Mouse (Mus musculus): ENCODE results near the gene Fhl1.

Gene Fhl1

DNA sequence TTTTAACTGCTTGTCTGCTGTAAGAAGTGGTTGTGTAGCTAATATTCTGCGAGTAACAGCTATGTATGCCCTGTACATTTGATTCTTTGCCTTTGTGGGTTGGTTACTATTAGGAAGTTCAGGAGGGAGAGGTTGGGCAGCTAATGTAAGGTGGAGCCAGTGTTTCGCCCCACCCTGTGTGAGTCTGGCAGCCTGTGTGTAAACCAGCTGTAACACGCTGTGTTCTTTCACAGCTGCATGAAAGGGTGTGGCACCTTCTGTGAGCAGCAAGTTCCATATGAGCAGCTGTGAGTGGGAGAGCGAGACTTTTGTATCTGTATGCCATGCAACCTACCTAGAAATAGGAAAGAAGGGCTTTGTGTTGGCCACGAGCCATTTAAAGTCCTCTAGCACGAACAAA, 20.6 kb downstream of the Fhl1 start:
- DNase-seq (ENCODE audit: low spot score): peak; percentile 13

DNA sequence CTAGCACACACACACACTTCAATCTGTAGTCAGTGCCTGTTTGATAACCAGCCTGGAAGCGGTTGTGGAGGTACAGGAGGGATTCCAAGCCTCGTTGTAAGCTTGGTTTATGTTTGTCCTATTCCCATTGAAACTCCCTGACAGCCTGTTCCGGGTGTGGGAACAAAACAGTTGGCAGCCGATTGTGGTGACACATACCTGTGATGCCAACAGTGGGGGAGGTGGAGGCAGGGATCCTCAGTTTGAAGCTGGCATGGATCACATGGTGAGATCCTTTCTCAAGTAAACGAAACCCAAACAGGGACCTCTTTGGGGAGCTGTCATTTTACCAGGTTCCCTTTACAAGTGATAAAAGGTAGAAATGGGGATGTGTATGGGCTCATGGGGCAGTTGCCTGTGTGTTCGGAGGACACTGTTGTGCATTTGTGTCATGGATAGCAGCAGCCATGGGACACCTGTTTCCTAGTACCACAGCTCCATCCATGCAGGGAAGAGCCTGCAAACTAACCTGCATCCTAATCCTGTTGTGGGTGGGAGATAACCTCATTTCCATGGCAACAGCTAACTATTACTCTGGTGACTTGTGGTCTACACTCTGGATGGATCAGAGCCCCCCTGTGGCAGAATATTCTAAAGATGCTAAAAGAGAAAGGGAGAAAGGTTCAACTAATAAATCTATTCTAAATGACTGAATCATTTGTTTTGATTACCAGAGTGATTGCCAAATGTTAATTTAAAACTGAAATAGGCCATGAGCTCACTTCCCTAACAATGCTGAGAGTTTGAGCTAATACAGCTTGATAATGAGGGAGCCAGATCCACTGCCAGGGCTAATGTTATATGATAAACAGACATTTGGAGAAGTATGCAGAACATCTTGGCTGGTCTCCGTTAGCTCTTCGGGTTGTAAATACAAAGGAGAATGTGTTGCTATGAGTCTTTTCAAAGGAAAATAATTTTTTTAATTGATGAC, 22.0 kb downstream of the Fhl1 start:
- no peak for DNase-seq (ENCODE audit: low spot score)

DNA sequence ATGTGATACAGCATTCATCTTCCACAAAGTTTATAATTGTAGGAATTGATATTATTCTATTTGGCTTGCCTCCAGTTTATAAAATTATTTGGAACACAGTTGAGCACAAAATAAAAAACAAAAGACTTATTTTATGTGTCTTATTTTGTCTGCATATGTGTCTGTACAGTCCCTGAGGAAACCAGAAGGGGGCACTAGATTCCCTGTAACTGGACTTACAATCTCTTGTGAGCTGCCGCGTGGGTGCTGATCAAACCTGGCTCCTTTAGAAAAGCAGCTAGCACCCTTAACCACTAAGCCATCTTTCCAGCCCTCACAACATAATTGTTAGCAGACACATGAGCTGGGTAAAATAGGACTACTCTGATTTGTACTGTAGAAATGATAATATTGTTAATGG, 24.1 kb downstream of the Fhl1 start:
- DNase-seq (ENCODE audit: low spot score): peak; percentile 52

DNA sequence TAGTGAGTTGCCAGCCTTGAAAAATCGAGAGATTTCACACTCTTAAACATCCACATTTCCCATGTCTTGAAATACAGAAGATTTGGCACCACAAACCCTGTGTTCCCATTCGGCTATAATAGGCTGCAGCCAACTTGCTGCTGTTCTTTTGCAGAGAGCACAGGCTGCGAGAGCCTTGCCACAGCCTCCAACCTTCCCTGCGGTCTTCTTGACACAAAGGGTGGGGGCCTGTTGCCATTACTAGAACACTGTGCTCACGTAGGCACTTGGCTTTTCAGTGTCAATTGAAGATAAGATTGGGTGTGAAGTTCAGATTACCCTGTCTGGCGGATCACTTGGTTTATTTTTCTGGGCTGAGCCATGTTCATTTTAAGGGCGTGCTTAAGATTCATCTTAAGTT, 24.8 kb downstream of the Fhl1 start:
- DNase-seq (ENCODE audit: low spot score): peak; percentile 25

DNA sequence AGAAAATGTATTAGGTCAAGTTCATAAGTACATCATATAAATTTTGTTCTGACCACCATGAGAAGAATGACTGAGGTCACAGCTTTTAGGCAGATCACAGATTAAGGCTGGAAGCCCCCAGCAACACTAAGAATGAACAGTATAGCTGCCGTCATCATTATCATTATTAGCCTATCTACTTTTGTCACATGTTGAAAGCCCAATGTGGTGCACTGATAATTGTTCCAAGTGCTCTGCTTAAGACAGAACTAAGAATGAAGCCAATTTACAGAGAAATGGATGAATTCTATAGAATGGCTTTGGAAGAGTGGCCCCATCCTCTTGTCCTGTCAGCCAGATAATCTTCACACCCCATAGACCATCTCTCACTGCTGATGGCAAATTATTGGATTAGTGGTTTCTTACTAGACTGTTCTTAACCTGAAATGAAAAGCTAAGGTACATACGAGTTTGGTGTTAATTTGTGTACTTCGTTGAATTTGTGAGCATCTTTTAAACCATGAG, 28.7 kb downstream of the Fhl1 start:
- no peak for DNase-seq (ENCODE audit: low spot score)

DNA sequence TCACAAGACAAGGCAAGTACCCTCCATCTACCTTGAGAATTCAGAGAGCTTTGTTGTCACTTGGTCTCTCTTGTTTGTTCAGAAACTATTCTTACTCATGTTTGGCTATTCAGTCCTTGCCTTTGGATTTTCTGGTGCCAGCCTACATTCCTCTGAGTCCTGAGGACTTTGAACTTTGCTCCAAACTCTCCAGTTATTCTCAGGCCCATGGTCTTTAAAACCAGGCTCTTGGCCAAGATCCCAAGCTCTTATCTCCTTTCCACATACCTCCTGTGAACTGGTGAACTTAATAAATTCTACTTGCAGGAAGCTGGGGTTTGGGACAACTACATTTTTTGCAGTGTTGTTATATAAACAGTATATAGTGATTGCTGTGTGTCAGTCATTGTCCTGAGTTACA, 38.3 kb downstream of the Fhl1 start:
- DNase-seq (ENCODE audit: low spot score): peak; percentile 65

DNA sequence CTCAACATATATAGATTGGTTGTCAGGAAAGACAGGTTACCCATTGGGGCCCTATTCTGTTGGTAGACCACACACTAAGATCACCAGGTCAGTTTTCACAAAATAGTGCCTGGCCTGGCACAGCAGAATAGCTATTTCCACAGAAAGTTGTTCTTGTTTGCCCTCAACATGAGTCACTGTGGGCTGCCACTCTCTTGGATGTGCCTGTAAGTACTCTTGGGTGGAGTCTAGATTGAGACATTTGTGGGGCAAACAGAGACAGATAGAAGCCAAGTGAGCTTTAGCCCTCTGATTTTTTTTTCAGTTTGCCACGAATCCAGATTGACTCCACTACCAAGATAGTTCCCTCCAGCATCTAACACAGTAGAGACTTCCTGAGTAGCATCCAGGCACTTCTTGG, 40.2 kb downstream of the Fhl1 start:
- DNase-seq (ENCODE audit: low spot score): no peak

DNA sequence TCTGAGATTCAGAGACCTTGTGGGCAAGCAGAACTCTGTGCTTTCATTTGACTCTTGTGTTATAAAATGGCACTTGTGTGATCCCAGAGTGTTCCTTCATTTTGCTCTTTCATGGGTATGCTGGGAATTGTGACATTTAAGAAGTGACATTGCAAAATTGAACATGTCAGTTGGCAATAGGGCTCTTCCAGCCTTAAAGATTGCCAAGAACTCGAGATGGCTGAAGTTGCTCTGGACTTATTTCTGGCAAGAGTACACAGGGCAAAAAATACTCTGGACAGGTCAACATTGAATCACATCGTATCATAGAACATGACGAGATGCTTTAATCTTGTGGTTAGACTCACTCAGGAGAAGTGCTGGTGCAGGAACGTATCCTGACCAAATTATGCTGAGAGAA, 41.7 kb downstream of the Fhl1 start:
- DNase-seq (ENCODE audit: low spot score): no peak

DNA sequence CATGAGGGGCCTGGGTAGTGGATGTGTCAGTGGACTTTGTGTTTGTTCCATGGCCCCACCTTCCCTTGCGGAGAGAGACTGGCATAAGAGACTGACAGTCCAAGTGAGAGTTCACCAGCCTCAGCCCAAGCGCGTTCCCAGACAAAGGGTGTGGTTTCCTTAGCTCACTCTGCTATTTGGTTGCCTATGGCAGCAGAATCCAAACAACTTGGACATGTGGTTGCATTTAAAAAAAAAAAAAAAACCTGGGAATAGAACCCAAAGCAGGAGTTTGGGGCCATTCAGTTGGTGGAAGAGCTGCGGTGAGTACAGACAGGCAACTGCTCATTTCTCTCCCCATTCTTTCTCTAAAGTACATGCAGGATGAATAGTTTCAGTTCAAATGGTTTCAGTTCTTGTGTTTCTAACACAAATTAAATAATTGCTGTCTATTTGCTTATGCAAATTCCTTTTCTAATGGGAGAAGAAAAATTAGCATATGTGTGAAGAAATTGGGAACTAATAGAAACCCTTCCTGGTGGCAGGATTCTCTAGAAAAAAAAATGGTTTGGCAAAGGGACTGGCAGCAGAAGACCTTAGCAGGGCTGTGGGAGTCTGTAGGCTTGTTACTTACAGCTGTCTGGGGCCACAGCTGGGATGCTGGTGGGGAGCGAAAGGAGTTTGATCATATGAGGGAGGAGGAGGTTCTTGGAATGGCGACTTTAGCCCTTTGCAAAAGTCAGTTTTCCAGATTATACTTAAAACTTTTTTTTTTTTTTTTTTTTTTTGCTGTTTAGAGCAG, 54.9 kb downstream of the Fhl1 start:
- DNase-seq (ENCODE audit: low spot score): peak; percentile 73

DNA sequence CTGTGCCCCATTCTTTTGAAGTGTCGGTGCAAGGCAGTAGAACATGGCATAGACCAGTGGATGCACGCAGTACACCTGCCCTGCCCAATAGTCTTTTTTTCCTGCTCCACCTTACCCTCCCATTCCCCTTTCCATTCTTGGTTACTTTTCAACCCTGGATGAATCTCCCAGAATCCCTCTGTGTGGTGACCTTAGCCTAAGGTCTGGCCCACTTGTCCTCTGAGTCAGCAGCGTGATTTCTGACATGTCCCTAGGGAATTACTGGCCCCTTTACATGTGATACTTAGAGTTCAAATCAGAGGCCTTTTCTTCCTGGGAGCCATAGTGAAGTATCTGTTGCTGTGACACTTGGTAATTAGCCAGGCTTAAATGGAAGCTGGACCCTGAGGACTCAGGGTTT, 55.9 kb downstream of the Fhl1 start:
- no peak for DNase-seq (ENCODE audit: low spot score)

DNA sequence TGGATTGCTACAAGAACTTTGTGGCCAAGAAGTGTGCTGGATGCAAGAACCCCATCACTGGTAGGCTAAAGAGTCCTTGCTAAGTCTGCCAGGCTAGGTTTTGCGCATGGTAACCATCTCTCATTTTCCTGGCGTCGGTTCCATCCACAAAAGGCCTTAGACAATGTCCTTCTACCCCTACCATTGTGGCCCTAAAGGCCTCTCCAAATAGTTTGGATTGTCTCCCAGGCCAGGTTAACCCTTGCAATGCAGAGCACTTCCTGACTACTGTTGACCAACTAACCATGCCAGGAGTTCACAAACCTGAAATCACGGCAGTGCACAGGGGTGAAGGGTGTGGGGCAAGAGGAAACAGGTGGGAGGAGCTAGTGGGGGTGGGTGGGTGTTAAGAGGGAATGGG, 59.0 kb downstream of the Fhl1 start:
- DNase-seq (ENCODE audit: low spot score): no peak

DNA sequence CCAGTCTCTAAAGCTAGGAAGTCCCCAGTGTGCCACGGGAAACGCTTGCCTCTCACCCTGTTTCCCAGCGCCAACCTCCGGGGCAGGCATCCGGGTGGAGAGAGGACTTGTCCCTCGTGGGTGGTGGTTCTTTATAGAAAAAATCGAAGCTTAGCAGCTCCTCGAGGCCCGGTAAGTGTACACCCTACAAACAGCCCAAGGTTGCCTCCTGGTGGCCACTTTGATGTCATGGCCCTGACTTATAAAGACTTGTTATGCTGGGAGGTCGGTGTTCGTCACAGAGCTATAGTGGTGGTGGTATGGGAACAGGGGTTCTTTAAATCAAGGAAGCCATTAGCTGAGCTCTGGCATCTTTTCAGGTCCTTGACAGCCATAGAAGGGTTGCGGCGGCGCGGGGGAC, 59.7 kb downstream of the Fhl1 start:
- peak; percentile 52 for DNase-seq (ENCODE audit: low spot score)

DNA sequence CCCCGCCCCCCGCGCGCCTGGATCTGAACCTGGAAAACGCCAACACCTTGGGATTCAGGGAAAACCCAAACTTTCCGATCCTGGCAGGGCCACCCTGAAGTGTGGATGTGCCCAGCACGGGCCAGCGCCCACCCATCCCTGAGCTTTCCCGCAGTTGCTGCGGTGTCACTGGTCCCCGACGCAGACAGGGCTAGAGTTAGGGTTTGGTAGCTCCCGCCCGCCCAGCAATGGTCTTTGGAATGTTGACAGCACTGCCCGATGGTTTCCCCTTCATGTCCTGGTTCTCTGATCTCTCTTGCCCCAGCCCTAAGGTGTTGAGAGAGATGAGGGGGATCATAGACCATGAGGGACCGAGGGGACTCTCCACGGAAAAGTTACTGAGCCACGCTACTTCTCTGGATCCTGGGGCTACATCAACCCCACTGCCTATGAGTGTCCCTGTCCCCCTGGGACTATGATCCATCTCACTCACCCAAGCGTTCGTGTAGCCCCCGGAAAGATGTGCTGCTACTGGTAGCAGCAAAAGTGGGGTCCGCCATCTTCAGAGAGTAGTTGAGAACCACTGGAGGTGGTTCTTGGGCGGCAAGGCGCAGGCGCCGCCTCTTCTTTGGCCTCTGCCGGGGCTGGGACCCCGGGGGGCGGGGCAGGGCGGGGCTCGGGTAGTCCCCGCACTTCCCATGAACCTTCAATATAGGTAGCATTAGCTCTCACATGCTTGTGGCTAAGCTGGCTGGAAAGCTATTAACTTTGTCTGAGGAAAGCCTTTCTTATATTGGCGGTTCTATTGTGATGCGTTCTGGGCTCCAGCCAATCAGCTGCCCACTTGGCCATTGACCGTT, 90.4 kb downstream of the Fhl1 start, which contains the start of gene Map7d3:
Gene Map7d3, minus strand, starts transcription at position 562 of the 839 bp plus-strand sequence.
- DNase-seq (ENCODE audit: low spot score): peak; percentile 0

DNA sequence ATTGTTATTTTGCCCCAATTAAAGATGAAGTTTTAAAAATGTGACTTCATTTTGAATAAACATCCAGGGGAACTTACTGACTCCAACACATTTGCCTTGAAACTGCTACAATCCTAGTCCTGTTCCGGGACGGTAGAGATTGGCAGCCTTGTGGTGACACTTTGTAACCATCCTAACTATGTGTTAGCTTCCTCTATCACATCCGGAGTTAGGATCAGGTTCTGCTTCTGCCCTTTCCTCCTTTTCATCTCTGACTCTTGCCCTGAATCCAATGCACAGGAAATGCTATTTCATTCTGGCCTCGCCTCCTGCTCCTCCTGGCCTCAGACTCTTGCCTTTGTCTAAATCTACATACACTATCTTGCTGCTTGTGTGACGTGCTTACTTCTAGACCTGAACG, 95.9 kb downstream of the Fhl1 start:
- no peak for DNase-seq (ENCODE audit: low spot score)

DNA sequence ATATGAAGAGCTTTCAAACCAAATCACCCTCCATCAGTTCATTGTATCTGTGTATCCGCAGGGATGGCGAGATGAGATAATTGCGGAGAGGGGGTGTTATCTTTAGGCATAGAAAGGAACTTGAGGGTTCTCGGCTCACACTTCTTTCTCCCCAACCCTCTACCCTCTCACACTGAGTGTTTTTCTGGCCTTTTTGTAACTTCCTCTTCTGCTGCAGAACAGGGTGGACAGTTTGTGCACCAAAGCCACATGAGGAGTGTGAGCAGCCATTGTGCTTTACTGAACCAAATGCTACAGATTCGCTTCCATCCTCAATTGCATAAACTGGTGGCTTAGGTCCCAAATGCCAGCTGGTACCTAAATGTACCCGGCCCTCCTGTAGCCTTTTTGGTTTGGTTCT, 104.3 kb downstream of the Fhl1 start:
- no peak for DNase-seq (ENCODE audit: low spot score)

DNA sequence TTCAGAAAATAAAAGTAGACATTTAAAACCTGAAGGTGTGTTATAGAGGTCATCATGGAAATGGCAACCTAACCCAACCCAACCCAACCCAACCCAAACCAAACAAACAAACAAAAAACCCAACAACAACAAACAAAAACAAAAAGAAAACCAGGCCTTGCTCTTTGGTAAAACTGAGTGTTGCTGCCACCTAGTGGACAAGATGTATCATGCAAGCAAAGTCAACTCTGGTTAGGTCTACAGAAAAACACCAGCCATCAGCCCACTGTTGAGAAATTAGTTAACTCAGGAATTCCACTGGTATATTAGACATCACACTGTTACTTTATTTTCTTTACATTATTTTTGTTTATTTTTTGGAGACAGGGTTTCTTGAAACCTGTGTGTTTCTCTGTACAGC, 107.8 kb downstream of the Fhl1 start:
- DNase-seq (ENCODE audit: low spot score): no peak

DNA sequence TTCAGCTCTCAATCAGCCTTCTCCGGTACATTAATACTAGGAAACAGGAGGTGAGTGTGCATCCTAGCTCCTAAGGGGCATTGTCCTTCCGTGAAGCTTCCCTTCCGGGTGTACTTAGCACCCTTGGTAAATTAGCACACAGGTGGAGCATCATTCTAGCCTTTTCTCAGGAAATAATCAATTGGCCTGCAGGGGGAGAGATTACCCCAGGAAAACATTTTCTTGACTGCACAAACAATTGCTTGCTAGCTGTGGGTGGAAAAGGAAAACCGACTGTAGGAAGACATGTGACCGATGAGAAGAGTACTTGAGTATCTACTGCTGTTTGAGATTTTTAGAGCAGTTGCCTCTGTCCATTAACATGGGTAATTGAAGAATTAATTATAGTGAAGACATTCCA, 109.7 kb downstream of the Fhl1 start:
- DNase-seq (ENCODE audit: low spot score): no peak

Measured in lung, postnatal 25 days (tissue).